Mouse (Mus musculus) testis, adult 2 months (tissue): ENCODE results near the gene Armc9. TPM values are rescaled to one million over a fixed set of nuclear protein-coding genes. Genes with fewer than 3 reads are reported as not detected.

Experiments
- H3K27ac ChIP-seq: fragments of 200-500 bp; 2 replicates; pipeline ENCODE4 v1.5.1; 2012; ENCODE audit warnings: low read depth, low read length; ENCODE audit not compliant: control insufficient read depth, insufficient read depth
- H3K27me3 ChIP-seq: fragments of 200-500 bp; 2 replicates; pipeline ENCODE4 v1.6.1; 2012; ENCODE audit warnings: mild to moderate bottlenecking, low read length, moderate library complexity; ENCODE audit not compliant: control insufficient read depth, insufficient read depth
- H3K36me3 ChIP-seq: fragments of 200-500 bp; 2 replicates; pipeline ENCODE4 v1.6.1; 2012; ENCODE audit warnings: mild to moderate bottlenecking, low read length; ENCODE audit not compliant: control insufficient read depth, insufficient read depth
- H3K4me1 ChIP-seq: fragments of 200-500 bp; 2 replicates; pipeline ENCODE4 v1.6.1; 2012; ENCODE audit warnings: low read length; ENCODE audit not compliant: control insufficient read depth, insufficient read depth
- H3K4me3 ChIP-seq: fragments of 200-500 bp; 2 replicates; pipeline ENCODE4 v1.5.1; 2012; ENCODE audit warnings: low read depth, mild to moderate bottlenecking, low read length, moderate library complexity, mixed read lengths; ENCODE audit not compliant: control insufficient read depth
- CTCF ChIP-seq: fragments of 200-500 bp; IDR thresholded peaks from 2 replicates; pipeline ENCODE4 v1.5.1; 2012; ENCODE audit warnings: low read depth, mild to moderate bottlenecking, inconsistent platforms, low read length, moderate library complexity; ENCODE audit not compliant: control insufficient read depth, insufficient read depth, insufficient replicate concordance
- POLR2A ChIP-seq: fragments of 200-500 bp; IDR thresholded peaks from 2 replicates; pipeline ENCODE4 v1.6.1; 2012; ENCODE audit warnings: low read depth, mild to moderate bottlenecking, inconsistent platforms, low read length, moderate library complexity; ENCODE audit not compliant: control insufficient read depth
- polyA plus RNA-seq: library from polyadenylated mRNA; depleted of rRNA; stranded (reverse); fragments of >200 nt; gene quantifications from 2 replicates; pipeline ENCODE4 v1.2.3, GENCODE M21; 2012; rRNA removed

The Armc9 gene
- 36.5 and 38.2 TPM in 2 replicates for polyA plus RNA-seq

DNA sequence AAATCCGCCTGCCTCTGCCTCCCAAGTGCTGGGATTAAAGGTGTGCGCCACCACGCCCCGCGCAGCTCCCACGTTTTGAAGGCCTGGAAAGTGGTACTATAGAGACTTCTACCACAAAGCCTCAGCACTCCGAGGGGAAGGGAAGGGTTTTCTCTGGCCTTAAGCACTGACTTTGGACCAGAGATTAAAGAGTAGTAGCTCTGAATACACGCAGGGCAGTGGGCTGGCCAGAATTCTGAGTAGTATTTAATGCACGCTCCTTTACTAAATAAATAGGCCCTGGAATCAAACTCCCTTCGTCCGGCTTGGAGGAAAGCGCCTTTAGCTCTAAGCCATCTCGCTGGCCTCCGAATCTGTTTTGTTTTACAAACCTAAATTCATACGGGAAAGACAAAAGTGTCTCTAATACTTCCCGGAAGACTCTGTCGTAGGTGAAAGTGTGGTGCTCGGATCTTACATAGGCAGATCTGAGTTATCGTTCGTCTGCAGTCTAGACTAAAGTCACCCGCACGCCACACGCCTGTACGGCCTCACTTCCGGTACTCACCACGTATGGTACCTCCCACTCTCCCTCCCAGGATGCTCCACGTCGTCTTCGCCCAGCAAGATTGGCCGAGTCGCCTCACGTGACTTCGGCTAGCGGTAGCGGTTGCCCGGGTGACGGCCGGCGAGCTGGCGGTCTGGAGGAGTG is at the start of gene Armc9:
TSS of gene Armc9 (plus strand) at position 648 of the 691 bp plus-strand sequence.
- Histone ChIP-seq H3K27me3 (no peaks in the 10 kb centered on the region), H3K4me3 (peak within 1 kb of the TSS; percentile 86), H3K4me1 (peaks cover 7% of the 10 kb centered on the region), H3K36me3 (peaks cover 1% of the 10 kb centered on the region; the same call in 1 of the 2 replicates), H3K27ac (peak within 1 kb of the TSS; percentile 82)
- peak; percentile 98; the same call in 1 of the 2 replicates for TF ChIP-seq POLR2A
- TF ChIP-seq CTCF, result no peak

- H3K36me3 ChIP-seq, result no peaks in the 10 kb centered on the region
- no peak for TF ChIP-seq CTCF
- no peak for TF ChIP-seq POLR2A
- H3K4me1 ChIP-seq, result no peaks in the 10 kb centered on the region
- no peak overlapping the region for H3K27ac ChIP-seq
- no peaks in the 10 kb centered on the region for H3K27me3 ChIP-seq
- H3K4me3 ChIP-seq, result no peak overlapping the region
These were observed 49.5 kb upstream of the Armc9 start for GRCm38 (mm10) chr1:86105054-86105453.

DNA sequence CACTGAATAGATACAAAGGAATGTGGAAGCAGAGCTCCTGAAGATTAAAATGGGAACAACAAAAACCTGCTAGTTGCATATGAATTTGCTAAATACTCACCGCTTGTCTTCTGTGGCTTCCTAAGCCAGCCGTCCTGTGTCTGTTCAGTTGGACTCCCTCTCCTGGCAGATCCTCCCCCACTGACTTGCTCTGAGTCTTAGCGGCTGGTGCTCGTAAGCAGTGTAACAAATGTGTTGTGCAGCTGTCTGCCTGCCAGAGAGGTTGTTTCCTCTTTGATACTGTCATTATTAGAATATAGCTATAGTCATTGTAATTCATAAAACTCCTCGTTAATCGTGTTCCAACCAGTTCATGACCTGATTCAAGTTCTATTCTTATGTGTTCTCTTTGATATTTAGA is 42.8 kb upstream of the Armc9 start, which contains the start of gene Htr2b:
TSS of gene Htr2b (minus strand) at position 192 of the 400 bp plus-strand sequence.
- Histone ChIP-seq H3K27ac (no peak within 1 kb of the TSS), H3K4me3 (no peak within 1 kb of the TSS), H3K4me1 (no peaks in the 10 kb centered on the region), H3K36me3 (no peaks in the 10 kb centered on the region), H3K27me3 (no peaks in the 10 kb centered on the region)
- TF ChIP-seq POLR2A (no peak), CTCF (no peak)

DNA sequence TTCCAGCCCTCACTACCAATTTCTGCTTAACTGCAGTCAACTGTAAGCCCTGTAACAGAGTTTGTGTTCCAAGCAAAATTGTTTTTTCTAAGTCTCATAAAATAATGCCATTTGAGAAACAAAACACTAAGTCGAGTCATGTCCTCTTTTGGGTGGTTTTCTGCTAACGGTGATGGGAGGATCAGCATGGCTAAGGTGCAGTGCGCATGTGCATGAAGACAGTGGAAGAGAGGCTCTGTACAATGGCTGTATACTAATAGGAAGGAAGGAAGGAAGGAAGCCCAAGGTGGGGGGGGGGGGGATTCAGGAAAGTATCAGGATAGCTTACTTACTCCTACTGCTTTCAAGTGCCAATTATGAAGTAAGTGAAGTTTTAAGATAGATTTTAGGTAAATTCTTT is 40.4 kb upstream of the Armc9 start:
- no peak overlapping the region for H3K4me3 ChIP-seq
- no peaks in the 10 kb centered on the region for H3K36me3 ChIP-seq
- TF ChIP-seq POLR2A, result no peak
- no peak for TF ChIP-seq CTCF
- H3K27me3 ChIP-seq, result no peaks in the 10 kb centered on the region
- no peaks in the 10 kb centered on the region for H3K4me1 ChIP-seq
- no peak overlapping the region for H3K27ac ChIP-seq

- H3K4me1 ChIP-seq, result no peaks in the 10 kb centered on the region
- TF ChIP-seq CTCF (no peak), POLR2A (no peak)
- H3K4me3 ChIP-seq, result no peak overlapping the region
- peaks cover 2% of the 10 kb centered on the region for H3K36me3 ChIP-seq
- H3K27ac ChIP-seq, result no peak overlapping the region
- H3K27me3 ChIP-seq, result no peaks in the 10 kb centered on the region
These were observed 35.0 kb upstream of the Armc9 start for GRCm38 (mm10) chr1:86119549-86119948.

DNA sequence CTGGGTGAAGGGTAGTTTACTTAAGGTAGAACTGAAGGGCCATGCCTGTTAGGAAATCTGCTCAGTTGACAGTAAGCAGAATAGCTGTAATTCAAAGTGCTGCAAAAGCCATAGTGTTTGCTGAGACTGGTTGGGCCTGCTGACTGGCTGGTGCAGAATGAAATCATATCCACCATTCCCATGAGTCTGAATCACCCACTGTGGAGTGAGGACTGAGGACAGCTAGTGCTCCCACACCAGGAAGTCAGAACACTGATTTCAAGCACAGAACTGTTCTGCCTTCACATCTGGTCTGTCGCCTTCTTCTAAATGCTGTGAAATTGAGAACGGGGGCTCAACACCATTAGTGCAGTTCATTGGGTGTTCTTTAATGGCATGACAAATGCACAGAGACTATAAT is 28.5 kb upstream of the Armc9 start:
- TF ChIP-seq CTCF (no peak), POLR2A (no peak)
- Histone ChIP-seq H3K27me3 (no peaks in the 10 kb centered on the region), H3K36me3 (peaks cover 2% of the 10 kb centered on the region; the same call in 1 of the 2 replicates)

DNA sequence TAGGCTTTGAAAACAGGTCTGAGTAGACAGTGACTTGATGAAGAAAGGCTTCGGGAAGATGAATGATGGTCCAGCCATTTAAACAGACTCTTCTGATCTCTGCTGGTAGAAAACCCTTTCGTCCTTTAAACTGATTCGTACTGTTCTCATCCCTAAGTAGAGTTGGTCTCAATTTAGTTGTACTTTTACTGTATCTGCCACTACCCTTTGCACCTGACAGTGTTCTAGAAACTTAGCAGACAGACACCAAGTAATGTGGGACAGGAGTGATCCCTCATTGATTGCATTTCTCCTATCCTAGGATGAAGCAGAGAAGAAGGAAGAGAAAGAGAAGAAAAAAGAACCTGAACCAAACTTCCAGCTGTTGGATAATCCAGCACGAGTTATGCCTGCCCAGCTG is 21.2 kb upstream of the Armc9 start, which contains the start of gene Gm21972:
TSS of gene Gm21972 (plus strand) at position 301 of the 400 bp plus-strand sequence.
- TF ChIP-seq CTCF (no peak), POLR2A (no peak)
- H3K4me1 ChIP-seq, result no peaks in the 10 kb centered on the region
- H3K27ac ChIP-seq, result no peak within 1 kb of the TSS
- no peaks in the 10 kb centered on the region for H3K27me3 ChIP-seq
- no peak within 1 kb of the TSS for H3K4me3 ChIP-seq
- H3K36me3 ChIP-seq, result peaks cover 3% of the 10 kb centered on the region; the same call in 1 of the 2 replicates

More for the DNA sequence above, 28.5 kb upstream of the Armc9 start:
- H3K4me1 ChIP-seq, result no peaks in the 10 kb centered on the region
- H3K27ac ChIP-seq, result no peak overlapping the region
- H3K4me3 ChIP-seq, result no peak overlapping the region

DNA sequence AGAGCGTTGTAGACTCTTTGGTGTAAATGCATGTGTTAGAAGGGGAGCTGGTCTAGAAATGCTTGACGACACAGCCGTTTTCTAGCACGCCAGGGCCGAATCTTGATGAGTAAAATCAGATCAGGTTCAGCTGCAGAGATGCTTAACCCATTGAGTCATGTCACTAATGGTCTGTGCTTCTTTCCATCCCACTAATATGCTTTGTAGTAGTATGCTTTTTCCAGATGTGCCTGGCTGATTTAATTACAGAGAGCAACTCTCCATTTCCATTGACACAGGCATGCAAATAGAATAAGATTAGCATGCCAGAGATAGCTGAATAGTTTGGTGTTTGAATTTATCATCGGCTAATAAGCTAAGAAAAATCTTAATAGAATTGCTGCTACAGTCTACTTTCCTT is 19.3 kb upstream of the Armc9 start:
- no peaks in the 10 kb centered on the region for H3K4me1 ChIP-seq
- H3K27ac ChIP-seq, result no peak overlapping the region
- no peak overlapping the region for H3K4me3 ChIP-seq
- TF ChIP-seq CTCF, result no peak
- peaks cover 2% of the 10 kb centered on the region; the same call in 1 of the 2 replicates for H3K36me3 ChIP-seq
- no peaks in the 10 kb centered on the region for H3K27me3 ChIP-seq
